Mouse (Mus musculus) thymus, postnatal 14 days (tissue): ENCODE measurements around the gene Tulp4.
"Not testable (repeated sequence)": the region's sequence is repeated elsewhere in the genome, so short reads cannot be mapped to it uniquely, and the experiment has no call there.

Experiments
- DNase-seq: peaks from one replicate; pipeline ENCODE4 v3.0.0; 2021

Gene Tulp4

DNA sequence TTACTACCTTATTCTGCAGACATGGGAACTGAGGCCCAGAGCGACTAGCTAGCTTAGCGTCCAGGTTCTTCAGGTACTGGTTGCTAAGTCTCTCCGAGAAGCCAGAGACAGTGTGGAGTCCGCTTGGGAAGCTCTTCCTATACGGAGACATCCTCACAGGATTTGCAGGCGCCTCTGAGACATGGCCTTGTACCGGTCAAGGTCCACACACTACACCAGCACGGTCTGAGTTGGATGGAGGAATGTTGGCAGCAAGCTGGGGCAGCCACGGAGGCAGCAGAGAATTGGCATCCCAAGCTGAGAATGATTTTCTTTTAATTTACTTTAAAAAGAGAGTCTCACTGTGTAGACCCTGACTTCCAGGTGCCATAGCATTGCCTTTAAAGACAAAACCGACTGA is 176.9 kb downstream of the Tulp4 start:
- DNase-seq: not testable (repeated sequence)

DNA sequence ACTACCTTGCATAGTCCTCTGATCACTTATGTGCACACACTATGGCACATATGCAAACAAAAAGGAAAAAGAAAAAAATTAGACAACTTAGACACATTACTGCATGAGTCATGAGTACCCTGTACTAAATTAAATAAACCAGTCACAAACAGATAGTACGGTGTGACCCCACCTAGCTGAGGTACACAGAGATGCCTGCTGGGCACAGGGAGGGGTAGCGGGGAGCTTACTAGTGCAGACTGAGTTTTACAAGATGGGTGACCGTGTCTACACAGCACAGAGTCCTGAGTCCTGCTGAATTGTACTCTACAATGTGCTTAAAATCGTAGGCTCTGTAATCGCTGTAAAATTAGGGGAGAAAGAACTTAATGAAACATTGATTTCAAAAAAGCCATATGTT is 179.9 kb downstream of the Tulp4 start:
- not testable (repeated sequence) for DNase-seq

DNA sequence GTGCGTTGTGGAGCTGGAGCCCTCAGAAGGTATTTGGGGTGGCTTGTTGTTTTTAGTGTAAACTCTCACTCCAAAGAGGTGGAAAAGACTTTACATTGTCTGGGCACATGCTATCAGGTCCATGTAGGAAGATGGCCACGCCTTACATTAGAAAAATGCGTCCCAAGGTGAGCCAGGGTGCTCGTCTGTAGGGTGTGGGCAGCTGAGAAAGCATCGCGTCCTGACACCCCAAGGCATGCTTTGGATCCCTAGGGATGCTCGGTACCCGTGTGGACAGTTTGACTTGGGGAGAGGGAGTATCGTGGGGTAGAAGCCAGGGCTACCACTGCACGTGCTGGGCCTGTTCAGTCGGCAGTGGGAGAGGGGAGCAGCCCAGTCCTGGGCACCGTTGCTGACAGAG is 182.8 kb downstream of the Tulp4 start:
- not testable (repeated sequence) for DNase-seq

DNA sequence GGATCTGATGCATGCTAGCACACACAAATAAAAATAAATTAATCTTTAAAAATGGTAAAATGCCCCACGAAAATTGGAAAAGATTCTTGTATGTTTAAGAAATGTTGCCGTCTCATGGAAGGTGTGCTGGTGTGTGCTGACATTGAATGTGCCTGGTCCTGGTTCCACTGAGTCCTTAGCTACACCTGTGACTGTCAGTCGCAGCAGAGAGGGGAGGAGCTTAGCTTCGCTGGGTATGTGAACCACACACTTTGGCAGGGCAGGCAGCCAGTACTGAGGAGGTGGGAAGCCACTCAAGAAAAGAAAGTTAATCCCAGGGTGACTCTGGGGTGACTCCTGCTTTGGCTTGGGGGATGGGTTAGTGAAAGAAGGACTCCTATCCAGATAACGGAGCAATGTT is 187.6 kb downstream of the Tulp4 start:
- DNase-seq: not testable (repeated sequence)

DNA sequence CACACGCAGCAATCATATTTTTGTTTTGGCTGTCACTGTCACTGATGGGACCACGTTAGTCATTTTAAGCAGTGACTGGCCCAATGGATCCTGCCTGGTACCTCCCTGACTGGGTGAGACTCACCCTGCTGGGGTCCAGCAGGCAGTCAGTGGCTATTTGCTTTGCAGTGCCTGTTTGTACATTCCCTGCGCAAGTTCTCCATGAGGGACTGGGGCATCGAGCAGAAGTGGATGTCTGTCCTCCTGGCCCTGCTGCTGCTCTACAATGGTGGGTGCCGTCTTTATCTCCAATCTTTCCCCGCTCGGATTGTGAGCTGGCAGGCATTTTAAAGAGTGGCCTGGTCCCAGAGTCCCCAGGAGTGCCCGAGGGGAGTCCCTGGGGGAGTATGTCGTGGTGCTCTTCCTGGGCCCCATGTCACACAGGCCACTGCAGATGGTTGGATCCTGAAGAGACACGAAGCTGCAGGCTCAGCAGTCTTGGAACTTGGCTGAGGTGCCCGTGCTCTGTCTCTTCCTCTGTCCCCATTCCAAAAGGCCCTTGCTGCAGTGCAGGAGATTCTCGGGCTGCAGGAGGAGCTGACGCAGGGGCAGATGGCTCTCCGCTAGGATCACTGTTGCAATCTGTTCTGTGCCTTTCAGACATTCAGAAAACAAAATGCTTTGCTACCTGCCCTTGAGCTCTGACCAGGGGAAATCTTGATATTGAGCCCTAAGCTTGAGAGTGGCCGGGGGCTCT is 191.0 kb downstream of the Tulp4 start:
- not testable (repeated sequence) for DNase-seq

DNA sequence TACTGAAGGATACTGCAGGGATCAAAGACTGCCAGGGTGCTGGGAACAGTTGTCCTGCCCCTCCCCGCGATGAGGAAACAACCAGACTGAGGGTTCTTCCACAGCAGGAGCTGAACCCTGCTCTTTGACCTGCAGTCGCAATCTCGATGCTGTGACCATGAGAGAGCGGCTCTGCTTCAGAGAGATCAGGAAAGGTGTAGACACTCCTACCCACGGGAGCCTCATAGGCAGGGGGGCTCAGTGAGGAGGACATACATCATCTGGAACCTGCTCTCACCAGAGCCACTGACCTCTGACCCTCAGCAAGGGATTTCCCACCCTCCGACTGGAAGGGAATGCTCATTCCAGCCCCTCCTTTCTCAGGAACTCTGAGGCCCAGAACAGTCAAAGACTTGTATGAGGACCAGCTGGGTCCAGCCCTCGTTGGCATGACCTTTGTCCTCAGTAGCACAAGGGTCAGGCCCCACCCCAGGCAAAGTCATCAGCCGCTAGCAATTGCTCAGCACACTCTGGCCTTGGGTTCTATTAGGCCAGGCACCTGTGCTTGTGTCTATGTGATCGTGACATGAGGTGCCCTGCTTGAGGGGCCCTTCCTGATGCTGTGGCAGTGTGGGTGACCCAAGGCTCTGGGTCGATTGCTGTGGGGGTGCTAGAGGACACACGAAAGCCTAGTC is 194.1 kb downstream of the Tulp4 start:
- DNase-seq: not testable (repeated sequence)
